Mouse (Mus musculus): ENCODE data around the gene Slit3. TPM values are rescaled to one million over a fixed set of nuclear protein-coding genes. Genes with fewer than 3 reads are reported as not detected.

Slit3 gene
- polyA plus RNA-seq, 1 experiment from 2014 or later, result 5.8 TPM

DNA sequence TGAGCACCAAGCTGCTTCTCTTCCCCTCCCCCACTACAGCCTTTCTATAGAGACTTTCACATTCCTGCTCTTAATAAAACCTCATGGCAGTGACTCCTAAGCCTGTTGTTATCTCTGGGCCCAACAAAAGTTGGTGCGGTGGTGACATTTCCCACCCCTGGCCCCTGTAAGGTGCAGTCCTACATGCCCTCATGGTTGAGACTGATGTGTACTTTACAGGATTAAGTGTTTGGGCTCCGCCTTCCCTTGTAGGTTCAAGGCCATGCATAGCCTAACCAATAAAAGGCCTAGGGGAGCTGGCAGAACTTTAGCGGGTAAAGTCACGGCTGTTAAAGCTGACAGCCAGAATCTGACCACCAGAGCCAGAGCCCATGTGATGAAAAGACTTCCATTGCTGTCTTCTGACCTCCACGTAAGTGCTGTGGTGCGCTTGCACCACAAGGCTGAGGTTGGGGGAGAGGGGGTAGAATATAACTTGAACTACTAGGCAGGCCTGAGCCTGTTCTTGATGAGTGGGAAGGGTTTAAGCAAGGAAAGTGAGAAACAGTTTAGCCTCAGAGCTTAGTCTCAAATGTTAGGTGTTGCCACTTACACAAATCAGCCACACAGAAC is 323.6 kb downstream of the Slit3 start:
- no peak for ATAC-seq
- 79% methylated on average over 6 of the region's 6 CpGs for WGBS
- H3K27me3 ChIP-seq (replicated peaks; ENCODE audit: control insufficient read depth, insufficient read depth, low read length), result peaks cover 19% of the 10 kb centered on the region
- H3K9ac ChIP-seq (replicated peaks; ENCODE audit: low read depth, low read length), result no peak overlapping the region
- H3K4me2 ChIP-seq (ENCODE audit: low read length), result no peak overlapping the region
- H3K27ac ChIP-seq (ENCODE audit: low read length), result no peak overlapping the region
- H3K9me3 ChIP-seq (ENCODE audit: control insufficient read depth, low read length), result no peaks in the 10 kb centered on the region
- H3K4me3 ChIP-seq (replicated peaks; ENCODE audit: low read length), result no peak overlapping the region
- peaks cover 17% of the 10 kb centered on the region for H3K4me1 ChIP-seq (replicated peaks; ENCODE audit: control insufficient read depth, insufficient read depth, low read length)
- H3K36me3 ChIP-seq (ENCODE audit: control insufficient read depth, insufficient read depth), result no peaks in the 10 kb centered on the region

DNA sequence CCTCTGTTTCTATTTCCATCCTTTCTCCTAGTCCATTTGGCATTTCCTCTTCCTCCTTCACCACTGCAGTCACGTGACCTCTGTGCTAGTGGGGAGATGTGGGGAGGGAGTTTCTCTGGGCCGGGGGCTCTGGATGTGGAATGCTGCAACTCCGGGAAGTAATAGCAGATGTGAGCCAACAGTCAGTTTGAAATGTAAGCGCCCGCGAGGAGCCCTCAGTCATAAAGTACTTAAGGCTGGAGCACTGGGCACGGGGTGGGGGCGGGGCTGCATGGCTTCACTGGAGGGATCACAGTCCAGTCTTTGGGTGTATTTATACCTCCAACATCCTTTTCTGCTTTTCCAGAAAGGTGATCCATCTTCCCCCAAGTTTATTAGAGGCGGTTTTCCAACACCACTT is 326.9 kb downstream of the Slit3 start:
- H3K36me3 ChIP-seq (ENCODE audit: control insufficient read depth, insufficient read depth), result no peaks in the 10 kb centered on the region
- H3K9me3 ChIP-seq (ENCODE audit: control insufficient read depth, low read length), result no peaks in the 10 kb centered on the region
- no peak for ATAC-seq
- WGBS, result 77% methylated on average over 9 of the region's 9 CpGs
- no peak overlapping the region for H3K9ac ChIP-seq (replicated peaks; ENCODE audit: low read depth, low read length)
- no peak overlapping the region for H3K4me2 ChIP-seq (ENCODE audit: low read length)
- no peak overlapping the region for H3K4me3 ChIP-seq (replicated peaks; ENCODE audit: low read length)
- no peak overlapping the region for H3K27ac ChIP-seq (ENCODE audit: low read length)
- peaks cover 8% of the 10 kb centered on the region; the same call in 1 of the 2 replicates for H3K4me1 ChIP-seq (replicated peaks; ENCODE audit: control insufficient read depth, insufficient read depth, low read length)
- H3K27me3 ChIP-seq (replicated peaks; ENCODE audit: control insufficient read depth, insufficient read depth, low read length), result peaks cover 47% of the 10 kb centered on the region

DNA sequence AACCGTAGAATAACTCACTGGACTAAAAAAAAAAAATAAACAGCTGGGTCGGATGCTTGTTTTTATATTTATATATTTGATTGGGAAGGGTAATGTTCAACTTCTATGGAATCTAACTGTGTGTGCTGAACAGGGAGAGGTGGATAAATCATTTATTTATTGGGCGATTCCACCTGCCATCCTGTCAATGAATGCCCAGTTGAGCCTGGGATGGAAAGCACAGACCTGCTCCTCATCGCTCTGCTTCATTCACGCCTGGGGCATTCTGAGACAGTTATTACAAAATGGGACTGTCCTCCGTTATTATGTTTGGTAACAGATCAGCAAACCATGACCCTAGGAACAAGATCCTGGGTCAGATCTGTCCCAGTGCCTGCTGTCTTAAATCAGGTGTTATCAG is 328.2 kb downstream of the Slit3 start:
- H3K4me2 ChIP-seq (ENCODE audit: low read length), result no peak overlapping the region
- H3K9ac ChIP-seq (replicated peaks; ENCODE audit: low read depth, low read length), result no peak overlapping the region
- no peak for ATAC-seq
- no peaks in the 10 kb centered on the region for H3K36me3 ChIP-seq (ENCODE audit: control insufficient read depth, insufficient read depth)
- no peak overlapping the region for H3K27ac ChIP-seq (ENCODE audit: low read length)
- H3K4me1 ChIP-seq (replicated peaks; ENCODE audit: control insufficient read depth, insufficient read depth, low read length), result peaks cover 12% of the 10 kb centered on the region
- H3K4me3 ChIP-seq (replicated peaks; ENCODE audit: low read length), result no peak overlapping the region
- H3K9me3 ChIP-seq (ENCODE audit: control insufficient read depth, low read length), result no peaks in the 10 kb centered on the region
- peaks cover 56% of the 10 kb centered on the region for H3K27me3 ChIP-seq (replicated peaks; ENCODE audit: control insufficient read depth, insufficient read depth, low read length)
- WGBS, result 88% methylated on average over 6 of the region's 6 CpGs

DNA sequence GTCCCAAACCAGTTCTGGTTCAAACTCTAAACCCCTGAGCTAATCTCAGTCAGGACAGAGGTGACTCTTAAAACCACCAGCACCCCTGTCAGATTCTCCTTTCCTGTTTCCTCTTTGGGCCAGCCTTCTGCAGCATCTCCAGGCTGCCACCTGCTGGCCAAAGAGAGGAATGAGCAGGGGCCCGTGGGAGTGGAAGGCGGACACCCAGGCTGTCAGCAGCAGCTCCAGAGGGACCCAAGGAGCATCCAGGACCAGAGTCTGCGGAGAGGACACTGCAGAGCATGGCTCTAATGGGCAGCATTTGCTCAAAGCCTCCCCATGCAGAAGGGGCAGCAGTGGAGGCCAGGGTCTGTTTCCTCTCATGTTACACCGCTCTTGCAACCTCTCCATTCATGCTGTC is 330.6 kb downstream of the Slit3 start:
- Histone ChIP-seq H3K9ac (replicated peaks; ENCODE audit: low read depth, low read length) (no peak overlapping the region), H3K4me3 (replicated peaks; ENCODE audit: low read length) (no peak overlapping the region), H3K27ac (ENCODE audit: low read length) (no peak overlapping the region), H3K9me3 (ENCODE audit: control insufficient read depth, low read length) (no peaks in the 10 kb centered on the region), H3K27me3 (replicated peaks; ENCODE audit: control insufficient read depth, insufficient read depth, low read length) (peaks cover 67% of the 10 kb centered on the region), H3K4me2 (ENCODE audit: low read length) (no peak overlapping the region), H3K4me1 (replicated peaks; ENCODE audit: control insufficient read depth, insufficient read depth, low read length) (peaks cover 15% of the 10 kb centered on the region), H3K36me3 (ENCODE audit: control insufficient read depth, insufficient read depth) (no peaks in the 10 kb centered on the region)
- ATAC-seq, result peak; percentile 18; the same call in 1 of the 2 replicates
- WGBS, result 24% methylated on average over 4 of the region's 4 CpGs

DNA sequence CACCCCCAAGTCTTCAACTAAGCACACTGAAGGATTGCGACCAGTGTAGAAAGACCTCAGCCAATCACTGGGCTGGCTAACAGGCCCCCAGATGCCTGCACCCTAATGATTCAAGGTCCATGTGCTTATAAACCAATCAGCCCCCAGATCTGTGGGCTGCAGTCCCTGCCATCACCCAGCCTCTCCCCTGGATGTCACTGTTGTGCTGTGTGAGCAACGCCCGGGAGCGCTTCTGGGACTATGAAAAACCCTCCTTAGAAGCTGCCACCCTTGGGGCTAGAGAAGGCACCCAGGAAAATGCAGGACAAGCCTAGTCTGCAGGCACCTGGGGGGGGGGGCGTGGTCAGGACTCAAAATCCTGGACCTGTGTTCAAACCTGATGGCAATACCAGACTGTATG is 331.4 kb downstream of the Slit3 start:
- whole genome bisulfite sequencing, result 14% methylated on average over 5 of the region's 5 CpGs
- Histone ChIP-seq H3K9me3 (ENCODE audit: control insufficient read depth, low read length) (no peaks in the 10 kb centered on the region), H3K36me3 (ENCODE audit: control insufficient read depth, insufficient read depth) (no peaks in the 10 kb centered on the region), H3K4me2 (ENCODE audit: low read length) (no peak overlapping the region), H3K27ac (ENCODE audit: low read length) (no peak overlapping the region), H3K27me3 (replicated peaks; ENCODE audit: control insufficient read depth, insufficient read depth, low read length) (peaks cover 73% of the 10 kb centered on the region), H3K4me3 (replicated peaks; ENCODE audit: low read length) (no peak overlapping the region), H3K9ac (replicated peaks; ENCODE audit: low read depth, low read length) (no peak overlapping the region), H3K4me1 (replicated peaks; ENCODE audit: control insufficient read depth, insufficient read depth, low read length) (peaks cover 12% of the 10 kb centered on the region)
- peak; percentile 89 for ATAC-seq

DNA sequence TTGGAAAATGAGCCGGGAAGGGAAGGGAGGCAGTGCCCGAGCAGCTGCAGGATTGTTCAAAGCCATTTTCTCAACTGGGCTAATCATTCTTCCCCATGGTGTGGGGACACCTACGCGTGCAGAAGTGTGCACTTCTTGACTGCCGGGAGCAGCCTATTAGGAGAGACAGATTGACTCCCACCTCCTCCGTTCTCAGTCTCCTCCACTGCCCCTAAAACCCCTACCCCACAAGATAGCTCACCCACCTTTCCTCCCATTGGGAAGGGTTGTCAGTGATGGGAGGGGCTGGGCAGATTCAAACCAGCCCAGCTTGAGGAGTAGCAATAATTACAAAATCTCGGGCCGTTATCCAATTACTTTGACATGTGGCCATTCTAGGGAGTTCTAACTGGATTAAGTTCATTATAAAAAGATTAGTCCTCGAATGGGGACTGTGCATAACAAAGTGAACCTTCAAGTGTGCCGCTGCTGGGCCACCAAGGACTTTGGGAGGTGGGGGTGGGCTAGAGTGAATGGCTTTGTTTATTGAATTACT is 333.2 kb downstream of the Slit3 start:
- Histone ChIP-seq H3K9me3 (ENCODE audit: control insufficient read depth, low read length) (no peaks in the 10 kb centered on the region), H3K9ac (replicated peaks; ENCODE audit: low read depth, low read length) (no peak overlapping the region), H3K27ac (ENCODE audit: low read length) (no peak overlapping the region), H3K27me3 (replicated peaks; ENCODE audit: control insufficient read depth, insufficient read depth, low read length) (peaks cover 71% of the 10 kb centered on the region), H3K36me3 (ENCODE audit: control insufficient read depth, insufficient read depth) (no peaks in the 10 kb centered on the region), H3K4me1 (replicated peaks; ENCODE audit: control insufficient read depth, insufficient read depth, low read length) (peaks cover 12% of the 10 kb centered on the region), H3K4me3 (replicated peaks; ENCODE audit: low read length) (no peak overlapping the region), H3K4me2 (ENCODE audit: low read length) (no peak overlapping the region)
- WGBS, result 3% methylated on average over 10 of the region's 10 CpGs
- 0 out of 2 replicates have a peak, but pooled peaks have one; percentile 18 for ATAC-seq

DNA sequence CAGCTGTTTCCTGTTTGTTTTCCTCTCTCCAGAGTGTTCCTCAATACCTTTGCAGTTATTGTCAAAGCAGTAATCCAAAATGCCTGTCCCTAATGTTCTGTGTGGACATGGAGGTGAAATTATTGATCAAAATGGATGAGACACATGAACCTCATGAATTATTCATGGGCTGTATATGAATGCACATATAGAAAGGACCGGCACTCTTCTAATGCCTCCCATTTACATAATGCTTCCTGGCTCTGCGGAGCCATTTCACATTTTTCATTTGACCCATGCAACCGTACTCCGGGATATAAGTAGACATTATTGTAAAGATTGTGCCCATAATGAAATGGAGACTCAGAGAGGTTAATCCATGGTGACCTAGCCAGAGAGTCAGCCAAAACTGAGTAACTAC is 333.8 kb downstream of the Slit3 start:
- Histone ChIP-seq H3K27me3 (replicated peaks; ENCODE audit: control insufficient read depth, insufficient read depth, low read length) (peaks cover 67% of the 10 kb centered on the region), H3K36me3 (ENCODE audit: control insufficient read depth, insufficient read depth) (no peaks in the 10 kb centered on the region), H3K4me3 (replicated peaks; ENCODE audit: low read length) (no peak overlapping the region), H3K9ac (replicated peaks; ENCODE audit: low read depth, low read length) (no peak overlapping the region), H3K9me3 (ENCODE audit: control insufficient read depth, low read length) (no peaks in the 10 kb centered on the region), H3K4me2 (ENCODE audit: low read length) (no peak overlapping the region), H3K27ac (ENCODE audit: low read length) (no peak overlapping the region), H3K4me1 (replicated peaks; ENCODE audit: control insufficient read depth, insufficient read depth, low read length) (peaks cover 12% of the 10 kb centered on the region)
- ATAC-seq, result no peak
- 4% methylated on average over 4 of the region's 4 CpGs for WGBS

DNA sequence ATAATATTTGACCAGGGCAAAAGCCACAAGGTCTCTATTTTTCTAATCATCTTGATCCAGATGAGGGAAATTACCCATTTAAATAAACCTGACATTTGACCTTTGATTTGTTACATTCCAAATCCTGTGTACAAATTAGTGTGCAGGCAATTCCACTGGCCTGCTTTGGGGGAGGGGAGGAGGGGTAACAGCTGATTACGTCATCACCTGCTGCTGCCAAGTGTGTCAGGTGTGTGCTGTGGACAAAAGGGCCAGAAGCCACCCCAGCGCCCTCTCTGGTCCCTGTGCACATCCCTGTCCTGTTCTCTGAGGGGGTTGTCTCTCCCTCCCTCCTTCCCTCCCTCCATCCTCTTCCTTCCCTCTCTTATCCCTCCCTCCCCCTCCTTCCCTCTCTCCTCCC is 337.0 kb downstream of the Slit3 start:
- no peak for ATAC-seq
- Histone ChIP-seq H3K9ac (replicated peaks; ENCODE audit: low read depth, low read length) (no peak overlapping the region), H3K4me3 (replicated peaks; ENCODE audit: low read length) (no peak overlapping the region), H3K27ac (ENCODE audit: low read length) (no peak overlapping the region), H3K9me3 (ENCODE audit: control insufficient read depth, low read length) (no peaks in the 10 kb centered on the region), H3K27me3 (replicated peaks; ENCODE audit: control insufficient read depth, insufficient read depth, low read length) (peaks cover 53% of the 10 kb centered on the region), H3K4me2 (ENCODE audit: low read length) (no peak overlapping the region), H3K4me1 (replicated peaks; ENCODE audit: control insufficient read depth, insufficient read depth, low read length) (peaks cover 10% of the 10 kb centered on the region), H3K36me3 (ENCODE audit: control insufficient read depth, insufficient read depth) (no peaks in the 10 kb centered on the region)
- WGBS, result 35% methylated on average over 2 of the region's 2 CpGs

DNA sequence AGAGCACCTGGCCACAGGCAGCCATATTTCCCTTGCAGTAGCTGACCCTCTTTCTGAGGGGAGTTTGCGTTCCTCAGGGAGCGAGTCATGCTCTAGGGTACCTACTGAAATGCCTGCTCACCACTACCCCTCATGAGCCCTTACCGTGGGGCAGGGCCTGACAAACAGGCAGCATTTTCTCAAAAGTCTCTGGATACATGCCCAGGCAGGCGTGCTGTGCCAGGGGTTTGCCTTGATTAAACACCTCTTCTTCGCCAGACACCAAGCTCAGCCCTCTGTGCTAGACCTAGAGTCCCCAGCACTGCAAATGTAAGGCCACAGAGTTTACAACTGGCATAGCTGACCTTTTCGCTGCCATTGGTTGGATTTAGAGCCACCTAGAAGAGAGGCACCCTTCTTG is 345.7 kb downstream of the Slit3 start:
- 59% methylated on average over 6 of the region's 6 CpGs for whole genome bisulfite sequencing
- Histone ChIP-seq H3K4me3 (replicated peaks; ENCODE audit: low read length) (no peak overlapping the region), H3K27me3 (replicated peaks; ENCODE audit: control insufficient read depth, insufficient read depth, low read length) (peaks cover 17% of the 10 kb centered on the region), H3K4me2 (ENCODE audit: low read length) (no peak overlapping the region), H3K27ac (ENCODE audit: low read length) (no peak overlapping the region), H3K9ac (replicated peaks; ENCODE audit: low read depth, low read length) (no peak overlapping the region), H3K36me3 (ENCODE audit: control insufficient read depth, insufficient read depth) (no peaks in the 10 kb centered on the region), H3K9me3 (ENCODE audit: control insufficient read depth, low read length) (no peaks in the 10 kb centered on the region), H3K4me1 (replicated peaks; ENCODE audit: control insufficient read depth, insufficient read depth, low read length) (peaks cover 3% of the 10 kb centered on the region; the same call in 1 of the 2 replicates)
- ATAC-seq, result no peak
